Mouse (Mus musculus) c-Kit-positive CD71-positive TER-119-positive erythroid progenitor cells, embryonic 14.5 days (primary cell): ENCODE measurements around the gene Dgkg.

Experiments used
- DNase-seq: peaks from one replicate; pipeline ENCODE4 v3.0.0-alpha.2; 2013; ENCODE audit warnings: low spot score

Dgkg gene

DNA sequence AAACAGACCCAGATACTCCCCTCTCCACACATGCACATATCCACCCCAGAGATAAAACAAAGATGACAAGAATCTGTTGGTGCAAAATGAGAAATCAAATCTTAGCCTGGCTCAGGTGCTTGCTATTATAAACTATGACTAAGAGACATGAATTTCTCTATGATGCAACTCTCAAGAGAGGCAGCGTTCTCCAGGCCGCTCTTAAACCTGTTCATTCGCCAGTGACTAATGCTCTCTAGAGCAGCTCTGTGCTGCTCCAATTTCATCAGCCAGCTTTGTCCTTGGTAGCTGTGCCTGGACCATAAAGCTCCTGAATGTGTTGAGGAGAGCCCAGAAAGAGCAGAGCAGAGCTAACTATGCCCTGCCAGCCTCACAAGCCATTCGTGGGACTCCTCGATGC lies 222.5 kb downstream of the Dgkg start:
- no peak for DNase-seq

DNA sequence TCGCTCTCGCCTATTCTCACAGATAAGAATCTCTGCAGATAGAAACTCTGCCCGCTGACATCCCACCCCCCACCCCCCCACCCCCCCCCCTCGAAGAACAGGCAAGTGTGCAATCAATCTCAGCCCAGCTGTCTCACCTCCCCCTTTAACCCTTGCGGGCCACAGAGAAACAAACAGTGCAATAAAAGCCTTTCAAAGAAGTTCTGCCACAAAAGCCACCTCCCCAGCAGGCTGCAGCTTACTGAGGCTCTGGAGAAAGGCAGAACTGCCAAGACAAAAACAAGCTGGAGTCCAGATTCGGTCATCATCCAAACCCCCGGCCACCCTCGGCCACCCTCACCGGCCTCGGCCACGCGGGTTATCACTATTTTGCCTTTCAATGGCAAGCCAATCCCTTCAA lies 223.1 kb downstream of the Dgkg start:
- DNase-seq: no peak

DNA sequence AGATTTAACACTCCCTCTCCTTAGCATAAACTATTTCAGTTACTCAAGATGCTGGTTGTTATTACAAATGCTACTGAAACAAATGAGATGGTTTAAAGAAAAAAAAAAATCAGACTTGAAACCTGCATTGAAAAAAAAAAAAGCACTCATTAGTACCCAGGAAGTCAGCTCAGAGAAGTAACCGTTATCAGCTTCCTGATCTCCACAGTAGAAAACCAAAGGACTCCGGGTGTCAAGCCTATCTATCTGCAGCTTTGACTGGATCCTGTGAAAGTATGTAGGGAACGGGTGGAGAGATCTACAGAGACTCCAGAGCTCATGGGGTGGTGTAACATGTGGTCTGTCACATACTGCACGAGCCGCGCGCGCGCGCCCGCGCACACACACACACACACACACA lies 225.2 kb downstream of the Dgkg start:
- DNase-seq: no peak

DNA sequence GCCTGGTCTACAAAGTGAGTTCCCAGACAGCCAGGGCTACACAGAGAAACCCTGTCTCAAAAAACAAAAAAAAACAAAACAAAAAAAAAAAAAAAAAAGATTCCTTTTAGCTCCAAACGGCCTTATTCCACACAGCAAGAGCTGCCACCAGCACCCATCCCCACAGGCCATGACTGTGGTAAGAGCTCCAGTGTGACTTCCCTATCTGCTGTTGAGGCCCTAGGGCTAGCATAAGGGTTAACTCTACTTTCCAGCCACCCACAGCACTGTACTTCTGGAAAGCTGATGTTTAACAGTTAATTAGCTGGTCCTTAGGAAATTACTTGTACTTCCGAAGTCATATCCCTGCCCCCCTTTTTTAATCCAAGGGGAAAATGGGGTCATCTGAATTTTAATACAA lies 225.7 kb downstream of the Dgkg start:
- no peak for DNase-seq

DNA sequence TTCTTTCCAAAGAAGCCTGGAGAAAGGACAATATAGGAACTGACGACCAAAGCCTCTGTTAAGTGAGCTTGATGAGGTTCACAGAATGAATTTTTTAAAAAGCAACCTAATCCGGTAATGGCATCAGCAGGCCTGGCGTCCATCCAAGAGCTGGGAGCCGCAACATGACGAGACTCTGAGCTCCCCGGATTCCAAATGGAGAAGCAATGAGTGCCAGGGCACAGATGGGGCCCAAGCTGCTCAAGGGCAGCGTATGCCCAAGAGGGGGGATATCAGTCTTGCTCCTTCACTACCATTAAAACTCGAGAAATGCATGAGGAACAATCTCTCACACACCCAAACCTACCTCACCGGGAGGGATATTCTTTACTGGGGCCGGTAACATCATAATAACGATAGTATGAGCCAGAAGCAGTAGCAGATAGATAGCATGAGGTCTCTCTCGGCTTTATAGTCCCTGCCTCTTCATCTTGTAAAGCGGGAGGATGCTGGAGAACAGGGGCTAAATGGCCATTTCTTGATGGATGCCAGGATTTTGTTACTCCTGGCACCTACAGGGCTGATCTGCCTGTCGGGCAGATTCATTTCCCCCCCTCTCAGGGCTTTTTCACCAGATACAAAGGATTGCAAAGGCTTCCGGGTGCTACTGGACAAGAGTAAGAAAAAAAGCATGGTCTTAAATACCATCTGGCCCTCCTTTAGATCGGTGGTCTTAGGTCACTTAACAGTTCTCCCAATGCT lies 226.6 kb downstream of the Dgkg start:
- DNase-seq: no peak

DNA sequence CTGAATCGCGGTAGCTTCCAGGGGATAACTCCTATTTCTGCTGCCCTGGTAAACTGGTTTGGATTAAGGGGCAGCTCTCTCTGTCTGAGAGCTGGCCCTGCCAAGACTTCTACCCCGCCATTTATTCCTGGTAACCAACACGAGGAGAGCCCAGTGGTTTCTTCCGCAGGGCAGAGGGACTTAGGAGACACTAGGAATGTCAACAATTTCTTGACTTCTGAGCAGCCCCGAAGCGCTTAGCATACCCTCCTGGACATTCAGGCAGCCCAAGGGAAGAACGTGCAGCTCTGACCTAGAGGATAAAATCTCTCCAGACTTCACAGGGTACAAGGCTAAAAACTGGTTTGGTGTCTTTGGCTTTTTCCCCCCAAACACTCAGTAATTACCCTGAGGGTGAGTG lies 227.6 kb downstream of the Dgkg start:
- no peak for DNase-seq

DNA sequence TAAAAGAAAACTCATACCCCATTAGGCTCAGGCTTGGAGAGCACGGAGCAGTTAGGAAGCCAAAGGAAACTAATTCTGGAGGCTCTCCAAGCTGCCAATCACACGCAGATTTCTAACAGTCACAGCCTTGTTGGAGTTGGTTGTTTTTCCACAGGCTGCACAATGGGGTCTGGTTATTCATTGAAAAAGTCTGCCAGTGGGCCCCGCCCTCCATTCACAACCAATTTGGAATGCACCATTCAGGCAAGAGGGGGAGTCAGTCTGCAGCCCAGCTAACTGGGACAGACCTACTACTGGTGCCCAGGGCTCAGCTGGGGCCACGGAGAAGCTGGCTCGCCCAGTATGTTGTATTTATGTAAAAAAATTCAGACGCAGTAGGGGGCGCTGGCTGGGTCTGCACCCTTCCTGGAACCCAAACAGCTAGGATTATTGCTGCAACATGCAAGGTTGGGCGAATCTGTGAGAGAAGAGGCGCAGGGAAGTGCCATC lies 228.1 kb downstream of the Dgkg start:
- no peak for DNase-seq

DNA sequence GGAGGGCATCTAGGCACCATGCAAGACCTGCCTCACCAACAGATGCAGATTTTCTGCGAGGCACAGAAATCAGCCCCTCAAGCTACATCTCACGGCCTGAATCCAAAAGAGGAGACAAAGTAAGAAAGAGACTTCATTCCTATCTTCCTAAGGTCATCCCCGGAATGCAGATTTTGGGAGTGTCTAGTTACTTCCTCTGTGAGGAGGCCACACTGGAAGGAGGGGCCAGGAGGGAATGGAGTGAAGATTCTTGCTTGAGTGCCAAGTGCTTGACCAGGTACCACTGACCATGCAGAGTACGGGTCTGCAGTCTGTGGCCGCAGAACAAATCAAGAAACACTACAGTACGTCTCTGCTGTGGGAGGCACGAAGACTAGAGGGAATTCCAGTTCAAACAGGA lies 230.2 kb downstream of the Dgkg start:
- DNase-seq: no peak

DNA sequence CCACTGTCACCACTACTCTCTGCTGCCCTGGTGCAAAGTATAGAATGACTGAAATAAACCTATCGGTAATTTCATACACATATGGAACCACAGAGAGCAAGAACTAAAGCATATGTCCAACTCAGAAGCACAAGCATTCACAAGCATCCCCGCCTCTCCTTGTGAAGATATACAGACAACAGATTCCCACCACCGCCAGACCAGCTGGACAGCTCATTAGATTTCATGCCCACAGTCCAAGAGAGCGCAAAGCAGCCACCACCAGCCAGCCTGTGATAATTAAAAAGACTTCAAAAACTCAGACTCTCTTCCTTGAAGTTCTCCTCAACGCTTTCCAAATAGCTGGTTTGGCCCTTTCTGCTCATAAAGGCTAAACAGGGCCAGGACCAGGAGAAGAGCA lies 234.8 kb downstream of the Dgkg start:
- DNase-seq: no peak
